Mouse (Mus musculus) hindbrain, embryonic 16.5 days (tissue): ENCODE data around the gene Zic3. TPM values are rescaled to one million over a fixed set of nuclear protein-coding genes. Genes with fewer than 3 reads are reported as not detected.

Experiments
- ATAC-seq: fragments of 200-750 bp; cut with Nextera tagmentation; 2 replicates; pipeline ENCODE4 v1.8.0; 2017; ENCODE audit warnings: moderate TSS enrichment, moderate library complexity
- H3K27ac ChIP-seq: fragments of 300-500 bp; sonication (generic); 2 replicates; pipeline ENCODE4 v1.5.1; 2014; ENCODE audit warnings: low read depth, mild to moderate bottlenecking, control low read depth, low read length, moderate library complexity
- H3K27me3 ChIP-seq: fragments of 300-500 bp; sonication (generic); replicated peaks from 2 replicates; pipeline ENCODE4 v1.6.1; 2014; ENCODE audit warnings: low read length; ENCODE audit not compliant: control insufficient read depth, insufficient read depth
- H3K36me3 ChIP-seq: fragments of 300-500 bp; sonication (generic); 2 replicates; pipeline ENCODE4 v1.6.1; 2014; ENCODE audit warnings: mild to moderate bottlenecking, low read length, moderate library complexity, mixed read lengths; ENCODE audit not compliant: control insufficient read depth, insufficient read depth
- H3K4me1 ChIP-seq: fragments of 300-500 bp; sonication (generic); 2 replicates; pipeline ENCODE4 v1.6.1; 2014; ENCODE audit warnings: low read depth, low read length; ENCODE audit not compliant: control insufficient read depth, insufficient read depth
- H3K4me2 ChIP-seq: fragments of 300-500 bp; sonication (generic); 2 replicates; pipeline ENCODE4 v1.6.1; 2014; ENCODE audit warnings: mild to moderate bottlenecking, low read length, control low read depth, moderate library complexity
- H3K4me3 ChIP-seq: fragments of 300-500 bp; sonication (generic); 2 replicates; pipeline ENCODE4 v1.5.1; 2014; ENCODE audit warnings: mild to moderate bottlenecking, low read length, control low read depth, moderate library complexity
- H3K9ac ChIP-seq: fragments of 300-500 bp; sonication (generic); 2 replicates; pipeline ENCODE4 v1.6.1; 2014; ENCODE audit warnings: low read depth, mild to moderate bottlenecking, control low read depth, low read length, moderate library complexity
- H3K9me3 ChIP-seq: fragments of 300-500 bp; sonication (generic); 2 replicates; pipeline ENCODE4 v1.6.1; 2014; ENCODE audit warnings: mild to moderate bottlenecking, low read length, moderate library complexity; ENCODE audit not compliant: control insufficient read depth
- WGBS: fragments of 180-500 bp; shearing (Covaris S2); extraction: QIAGEN DNeasy Blood & Tissue Kit; methylation state at CpG from one replicate; pipeline ENCODE4 v1.1.7; 2014; 5-methylcytosine and 5-hydroxymethylcytosine counted together
- polyA plus RNA-seq: library from polyadenylated mRNA; unstranded; fragments of >200 nt; fragmentation: Nextera tagmentation; extraction: Ambion mirVana; gene quantifications from 2 replicates; pipeline ENCODE4 v1.2.1, GENCODE M21; 2015

Zic3 gene
- polyA plus RNA-seq, 1 experiment from 2014 or later = 15.8 TPM

DNA sequence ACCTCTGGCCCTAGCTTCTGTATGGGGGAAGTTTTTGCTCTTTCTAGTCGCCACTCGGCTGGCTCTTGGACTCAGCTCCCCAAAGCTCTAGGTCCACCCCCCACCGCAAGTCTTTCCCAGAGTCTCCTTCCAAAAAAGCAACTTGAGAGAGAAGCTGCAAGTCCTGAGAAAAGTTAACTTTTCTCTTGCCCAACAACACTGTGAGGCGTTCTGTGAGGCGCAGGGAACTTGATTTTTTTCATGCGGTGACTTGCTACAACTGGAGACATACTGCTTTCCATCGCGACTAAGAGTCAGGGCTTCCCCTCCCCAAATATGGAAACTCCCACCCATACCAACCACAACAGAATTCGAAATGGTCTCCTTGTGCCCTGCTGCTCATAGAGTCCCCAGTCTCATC, 5.1 kb downstream of the Zic3 start:
- no peaks in the 10 kb centered on the region for H3K4me1 ChIP-seq
- 17% methylated on average over 9 of the region's 9 CpGs for WGBS
- H3K4me2 ChIP-seq = no peak overlapping the region; the same call in 1 of the 2 replicates
- no peaks in the 10 kb centered on the region; the same call in 1 of the 2 replicates for H3K27me3 ChIP-seq
- H3K9ac ChIP-seq = no peak overlapping the region
- H3K27ac ChIP-seq = no peak overlapping the region
- H3K36me3 ChIP-seq = no peaks in the 10 kb centered on the region
- ATAC-seq = no peak
- no peaks in the 10 kb centered on the region; the same call in 1 of the 2 replicates for H3K9me3 ChIP-seq
- H3K4me3 ChIP-seq = no peak overlapping the region

DNA sequence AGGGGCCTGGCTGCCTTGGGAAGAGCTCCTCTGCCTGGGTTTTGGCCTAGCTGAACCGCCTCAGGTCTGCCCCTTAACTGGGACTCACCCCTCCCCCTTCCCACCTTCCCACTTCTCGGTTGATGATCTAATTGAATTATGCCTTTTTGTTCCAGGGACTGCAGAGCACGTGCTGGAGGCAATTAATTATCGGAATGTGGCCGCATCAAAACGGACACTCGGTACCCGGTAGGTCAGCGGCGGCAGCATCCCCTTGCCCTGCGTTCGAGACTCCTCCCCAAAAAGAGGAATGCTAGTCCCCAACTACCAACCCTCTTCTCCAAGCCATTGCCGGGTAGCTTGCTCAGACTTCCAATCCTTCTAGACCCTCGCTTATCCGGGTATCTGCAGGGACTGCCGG, 5.6 kb downstream of the Zic3 start:
- 20% methylated on average over 16 of the region's 16 CpGs for WGBS
- Histone ChIP-seq H3K9me3 (no peaks in the 10 kb centered on the region; the same call in 1 of the 2 replicates), H3K4me2 (peak overlapping the region; percentile 24; the same call in 1 of the 2 replicates), H3K9ac (no peak overlapping the region), H3K4me3 (0 out of 2 replicates have a peak overlapping the region, but pooled peaks have one; percentile 4), H3K36me3 (no peaks in the 10 kb centered on the region), H3K27me3 (no peaks in the 10 kb centered on the region; the same call in 1 of the 2 replicates), H3K4me1 (no peaks in the 10 kb centered on the region), H3K27ac (no peak overlapping the region)
- ATAC-seq = no peak

DNA sequence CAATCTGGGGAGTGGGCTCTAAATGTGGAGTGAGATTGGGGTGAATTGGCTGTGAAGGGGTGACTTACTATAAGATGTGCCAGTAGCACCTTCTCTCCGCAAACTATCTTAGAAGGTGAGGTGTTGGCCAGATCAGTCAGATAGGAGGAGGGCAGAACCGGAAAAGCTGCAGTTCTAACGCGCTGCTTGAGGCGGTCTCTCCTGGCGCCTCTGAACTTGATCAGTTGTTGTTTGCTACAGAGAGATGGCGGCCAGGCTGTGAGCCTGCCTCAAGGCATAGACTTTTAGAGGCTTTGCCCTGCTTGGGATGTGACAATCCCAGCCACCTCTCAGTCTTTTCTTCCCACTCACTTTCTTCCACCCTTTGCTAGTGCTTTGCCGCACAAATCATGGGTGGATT, 6.4 kb downstream of the Zic3 start:
- Histone ChIP-seq H3K27me3 (no peaks in the 10 kb centered on the region; the same call in 1 of the 2 replicates), H3K4me1 (no peaks in the 10 kb centered on the region), H3K9ac (no peak overlapping the region), H3K4me3 (no peak overlapping the region), H3K27ac (no peak overlapping the region), H3K9me3 (no peaks in the 10 kb centered on the region; the same call in 1 of the 2 replicates), H3K4me2 (0 out of 2 replicates have a peak overlapping the region, but pooled peaks have one; percentile 3), H3K36me3 (no peaks in the 10 kb centered on the region)
- WGBS = 33% methylated on average over 8 of the region's 8 CpGs
- ATAC-seq = no peak

DNA sequence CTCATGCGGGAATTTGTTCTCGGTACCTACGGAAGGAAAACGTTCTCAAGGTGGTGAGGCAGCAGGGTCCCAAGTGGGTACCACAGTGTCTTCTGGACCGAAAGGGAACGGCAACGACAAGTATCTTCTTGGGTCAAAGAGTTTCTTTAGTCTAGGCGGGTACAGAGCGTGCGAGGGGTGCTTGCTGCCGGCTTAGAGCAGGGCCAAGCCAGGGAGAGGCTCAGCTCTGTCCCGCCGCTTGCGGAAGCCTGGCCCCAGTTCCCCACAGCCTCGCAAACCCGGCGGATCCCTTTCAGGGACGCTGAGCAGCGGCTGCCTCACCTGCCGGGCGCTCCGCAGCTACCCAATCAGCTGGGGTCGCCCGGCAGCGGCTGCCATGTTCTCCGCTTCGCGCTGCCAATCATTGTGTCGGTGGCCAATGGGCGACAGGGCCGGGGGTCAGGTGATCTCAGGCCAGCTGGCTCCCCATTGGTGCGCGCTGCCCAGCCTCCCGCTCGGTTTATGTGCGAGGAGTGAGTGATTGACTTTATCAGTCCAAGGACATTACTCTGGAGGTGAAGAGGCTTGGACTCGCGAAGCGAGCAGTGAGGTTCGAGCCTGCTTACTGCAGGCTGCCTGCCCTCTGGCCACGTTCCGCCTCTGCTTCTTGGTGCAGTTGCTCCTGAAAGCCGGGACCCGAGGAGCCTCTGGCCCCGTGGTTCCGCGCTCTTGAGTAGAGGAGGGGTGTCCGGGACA, 7.8 kb downstream of the Zic3 start:
- H3K9me3 ChIP-seq = no peaks in the 10 kb centered on the region; the same call in 1 of the 2 replicates
- peak overlapping the region; percentile 59 for H3K4me2 ChIP-seq
- 20% methylated on average over 37 of the region's 48 CpGs for WGBS
- peak; percentile 95 for ATAC-seq
- H3K27ac ChIP-seq = peak overlapping the region; percentile 80
- peak overlapping the region; percentile 46 for H3K4me3 ChIP-seq
- no peaks in the 10 kb centered on the region; the same call in 1 of the 2 replicates for H3K27me3 ChIP-seq
- no peaks in the 10 kb centered on the region for H3K4me1 ChIP-seq
- H3K9ac ChIP-seq = peak overlapping the region; percentile 61
- no peaks in the 10 kb centered on the region for H3K36me3 ChIP-seq

DNA sequence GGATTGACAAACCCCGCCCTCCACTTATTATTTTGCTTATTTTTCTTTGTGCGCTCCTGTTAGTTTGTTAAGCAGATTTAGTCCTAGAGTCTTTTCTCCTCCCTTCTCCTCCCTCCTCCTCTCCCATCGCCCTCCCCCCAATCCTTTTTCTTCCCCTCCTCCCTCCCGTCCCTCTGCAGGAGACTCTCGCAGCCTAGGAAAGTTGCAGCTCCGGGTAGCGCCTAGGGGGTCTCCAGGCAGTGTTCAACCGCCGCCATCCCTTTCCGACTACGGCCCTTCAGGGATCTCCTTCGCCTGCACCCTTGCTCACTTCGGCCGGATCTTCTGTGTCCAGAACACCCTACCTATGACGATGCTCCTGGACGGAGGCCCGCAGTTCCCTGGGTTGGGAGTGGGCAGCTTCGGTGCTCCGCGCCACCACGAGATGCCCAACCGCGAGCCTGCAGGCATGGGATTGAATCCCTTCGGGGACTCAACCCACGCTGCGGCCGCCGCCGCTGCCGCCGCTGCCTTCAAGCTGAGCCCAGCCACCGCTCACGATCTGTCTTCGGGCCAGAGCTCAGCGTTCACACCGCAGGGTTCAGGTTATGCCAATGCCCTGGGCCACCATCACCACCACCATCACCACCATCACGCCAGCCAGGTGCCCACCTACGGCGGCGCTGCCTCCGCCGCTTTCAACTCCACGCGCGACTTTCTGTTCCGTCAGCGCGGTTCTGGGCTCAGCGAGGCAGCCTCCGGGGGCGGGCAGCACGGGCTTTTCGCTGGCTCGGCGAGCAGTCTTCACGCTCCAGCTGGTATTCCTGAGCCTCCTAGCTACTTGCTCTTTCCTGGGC, 8.6 kb downstream of the Zic3 start:
- ATAC-seq = peak; percentile 43
- Histone ChIP-seq H3K9ac (peak overlapping the region; percentile 61), H3K27ac (peak overlapping the region; percentile 80), H3K27me3 (no peaks in the 10 kb centered on the region), H3K4me2 (peak overlapping the region; percentile 59), H3K9me3 (no peaks in the 10 kb centered on the region; the same call in 1 of the 2 replicates), H3K4me1 (no peaks in the 10 kb centered on the region), H3K4me3 (peak overlapping the region; percentile 46), H3K36me3 (no peaks in the 10 kb centered on the region)
- WGBS = 21% methylated on average over 55 of the region's 56 CpGs

DNA sequence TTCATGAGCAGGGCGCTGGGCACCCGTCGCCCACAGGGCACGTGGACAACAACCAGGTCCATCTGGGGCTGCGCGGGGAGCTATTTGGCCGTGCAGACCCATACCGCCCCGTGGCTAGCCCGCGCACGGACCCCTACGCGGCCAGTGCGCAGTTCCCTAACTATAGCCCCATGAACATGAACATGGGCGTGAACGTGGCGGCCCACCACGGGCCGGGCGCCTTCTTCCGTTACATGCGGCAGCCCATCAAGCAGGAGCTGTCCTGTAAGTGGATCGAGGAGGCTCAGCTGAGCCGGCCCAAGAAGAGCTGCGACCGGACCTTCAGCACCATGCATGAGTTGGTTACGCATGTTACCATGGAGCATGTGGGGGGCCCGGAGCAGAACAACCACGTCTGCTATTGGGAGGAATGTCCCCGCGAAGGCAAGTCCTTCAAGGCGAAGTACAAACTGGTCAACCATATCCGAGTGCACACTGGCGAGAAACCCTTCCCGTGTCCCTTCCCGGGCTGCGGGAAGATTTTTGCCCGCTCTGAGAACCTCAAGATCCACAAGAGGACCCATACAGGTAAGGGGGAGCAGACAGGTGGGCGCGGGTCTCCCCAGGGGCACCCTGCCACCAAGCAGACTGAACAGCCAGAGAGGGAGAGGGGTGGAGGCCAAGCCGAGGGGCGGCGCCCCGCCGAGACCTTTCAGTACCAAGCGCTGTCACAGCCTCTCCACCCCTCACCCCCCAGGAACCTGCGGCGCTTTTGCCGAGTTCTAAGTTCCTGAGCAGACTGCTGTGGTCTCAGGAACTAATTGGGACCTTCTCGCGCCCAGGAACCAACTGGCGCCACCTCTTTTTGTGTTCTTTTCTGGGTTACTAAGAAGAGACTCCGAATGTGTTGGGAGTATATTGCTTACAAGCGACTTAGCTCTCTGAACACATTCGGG, 9.4 kb downstream of the Zic3 start:
- Histone ChIP-seq H3K9ac (peak overlapping the region; percentile 61), H3K27me3 (no peaks in the 10 kb centered on the region), H3K4me2 (peak overlapping the region; percentile 59), H3K4me1 (no peaks in the 10 kb centered on the region), H3K27ac (peak overlapping the region; percentile 80), H3K36me3 (no peaks in the 10 kb centered on the region), H3K9me3 (no peaks in the 10 kb centered on the region; the same call in 1 of the 2 replicates), H3K4me3 (peak overlapping the region; percentile 46)
- no peak for ATAC-seq
- WGBS = 23% methylated on average over 54 of the region's 56 CpGs

DNA sequence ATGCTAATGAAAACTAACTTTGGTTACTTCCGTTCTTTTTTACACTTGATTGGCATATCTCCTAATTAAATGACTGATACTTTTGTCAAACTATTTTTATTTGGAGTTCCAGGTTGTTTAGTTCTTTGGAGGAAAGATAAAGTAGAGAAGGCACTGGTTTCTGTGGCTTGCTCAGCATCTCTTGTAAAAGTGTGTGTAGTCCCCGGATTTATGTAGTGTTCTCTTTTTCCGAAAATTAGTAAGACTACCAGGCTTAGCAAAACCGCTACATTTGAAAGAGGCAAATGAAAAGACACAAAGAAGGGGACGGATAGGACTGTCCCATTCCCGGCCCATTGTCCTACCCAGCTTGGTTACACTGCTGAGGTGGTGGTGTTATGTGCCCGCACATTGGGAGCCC, 10.1 kb downstream of the Zic3 start:
- H3K4me1 ChIP-seq = no peaks in the 10 kb centered on the region
- 0 out of 2 replicates have a peak overlapping the region, but pooled peaks have one; percentile 33 for H3K9ac ChIP-seq
- ATAC-seq = no peak
- H3K9me3 ChIP-seq = no peaks in the 10 kb centered on the region; the same call in 1 of the 2 replicates
- H3K36me3 ChIP-seq = no peaks in the 10 kb centered on the region
- no peak overlapping the region for H3K4me2 ChIP-seq
- H3K27me3 ChIP-seq = no peaks in the 10 kb centered on the region
- H3K4me3 ChIP-seq = peak overlapping the region; percentile 46
- WGBS = 23% methylated on average over 6 of the region's 7 CpGs
- H3K27ac ChIP-seq = no peak overlapping the region

DNA sequence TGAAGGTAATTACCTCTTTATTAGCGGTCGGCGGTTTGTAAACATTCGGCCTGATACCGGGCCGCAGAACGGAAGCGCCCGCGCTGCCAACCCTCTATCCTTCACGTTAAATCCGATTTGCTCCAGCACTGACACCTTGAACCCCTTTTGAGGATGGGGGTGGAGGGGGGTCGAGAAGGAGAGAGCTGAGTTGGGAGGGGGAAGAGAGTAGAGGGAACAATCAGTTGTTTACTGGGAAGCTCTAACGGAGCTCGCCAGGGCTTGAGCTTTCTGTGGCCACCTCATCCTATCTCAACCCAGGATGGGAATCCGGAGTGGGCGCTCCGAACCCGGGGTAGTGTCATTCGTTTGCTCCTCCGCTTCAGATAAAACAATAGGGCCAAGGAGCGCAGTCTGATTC, 11.0 kb downstream of the Zic3 start:
- H3K4me1 ChIP-seq = no peaks in the 10 kb centered on the region
- no peaks in the 10 kb centered on the region for H3K36me3 ChIP-seq
- peak overlapping the region; percentile 38; the same call in 1 of the 2 replicates for H3K9ac ChIP-seq
- peak overlapping the region; percentile 34 for H3K4me2 ChIP-seq
- H3K9me3 ChIP-seq = no peaks in the 10 kb centered on the region; the same call in 1 of the 2 replicates
- H3K27me3 ChIP-seq = no peaks in the 10 kb centered on the region
- no peak overlapping the region for H3K27ac ChIP-seq
- no peak for ATAC-seq
- WGBS = 25% methylated on average over 22 of the region's 22 CpGs
- H3K4me3 ChIP-seq = peak overlapping the region; percentile 46
